Mouse (Mus musculus) midbrain, embryonic 16.5 days (tissue): ENCODE measurements around the gene Metap2. TPM values are rescaled to one million over a fixed set of nuclear protein-coding genes. Genes with fewer than 3 reads are reported as not detected.
A peak's percentile ranks its signal among the peaks of the same experiment; 100 is the strongest.

Experiments
- ATAC-seq: fragments of 200-750 bp; cut with Nextera tagmentation; 2 replicates; pipeline ENCODE4 v1.8.0; 2017; ENCODE audit warnings: moderate TSS enrichment
- H3K27ac ChIP-seq: fragments of 300-500 bp; sonication (generic); 2 replicates; pipeline ENCODE4 v1.5.1; 2014; ENCODE audit warnings: mild to moderate bottlenecking, low read length, mixed read lengths
- H3K27me3 ChIP-seq: fragments of 300-500 bp; sonication (generic); 2 replicates; pipeline ENCODE4 v1.6.1; 2014; ENCODE audit warnings: low read depth, low read length, mixed read lengths; ENCODE audit not compliant: control insufficient read depth, insufficient read depth
- H3K36me3 ChIP-seq: fragments of 300-500 bp; sonication (generic); 2 replicates; pipeline ENCODE4 v1.6.1; 2014; ENCODE audit warnings: mild to moderate bottlenecking, low read length, moderate library complexity, mixed read lengths; ENCODE audit not compliant: control insufficient read depth, insufficient read depth
- H3K4me1 ChIP-seq: fragments of 300-500 bp; sonication (generic); 2 replicates; pipeline ENCODE4 v1.6.1; 2014; ENCODE audit warnings: mild to moderate bottlenecking, low read length, mixed read lengths; ENCODE audit not compliant: control insufficient read depth, insufficient read depth
- H3K4me2 ChIP-seq: fragments of 300-500 bp; sonication (generic); 2 replicates; pipeline ENCODE4 v1.6.1; 2014; ENCODE audit warnings: mild to moderate bottlenecking, low read length, mixed read lengths
- H3K4me3 ChIP-seq: fragments of 300-500 bp; sonication (generic); 2 replicates; pipeline ENCODE4 v1.5.1; 2014; ENCODE audit warnings: low read depth, mild to moderate bottlenecking, low read length, moderate library complexity, mixed read lengths
- H3K9ac ChIP-seq: fragments of 300-500 bp; sonication (generic); 2 replicates; pipeline ENCODE4 v1.6.1; 2014; ENCODE audit warnings: low read depth, low read length, mixed read lengths
- H3K9me3 ChIP-seq: fragments of 300-500 bp; sonication (generic); replicated peaks from 2 replicates; pipeline ENCODE4 v1.6.1; 2014; ENCODE audit warnings: mild to moderate bottlenecking, low read length, mixed read lengths; ENCODE audit not compliant: control insufficient read depth, poor library complexity, severe bottlenecking
- WGBS: fragments of 180-500 bp; shearing (Covaris S2); extraction: QIAGEN DNeasy Blood & Tissue Kit; methylation state at CpG from one replicate; pipeline ENCODE4 v1.1.7; 2014; 5-methylcytosine and 5-hydroxymethylcytosine counted together
- polyA plus RNA-seq: library from polyadenylated mRNA; unstranded; fragments of >200 nt; fragmentation: Nextera tagmentation; extraction: Ambion mirVana; gene quantifications from 2 replicates; pipeline ENCODE4 v1.2.1, GENCODE M21; 2015

The Metap2 gene
- polyA plus RNA-seq, 1 experiment from 2014 or later: 156 TPM

DNA sequence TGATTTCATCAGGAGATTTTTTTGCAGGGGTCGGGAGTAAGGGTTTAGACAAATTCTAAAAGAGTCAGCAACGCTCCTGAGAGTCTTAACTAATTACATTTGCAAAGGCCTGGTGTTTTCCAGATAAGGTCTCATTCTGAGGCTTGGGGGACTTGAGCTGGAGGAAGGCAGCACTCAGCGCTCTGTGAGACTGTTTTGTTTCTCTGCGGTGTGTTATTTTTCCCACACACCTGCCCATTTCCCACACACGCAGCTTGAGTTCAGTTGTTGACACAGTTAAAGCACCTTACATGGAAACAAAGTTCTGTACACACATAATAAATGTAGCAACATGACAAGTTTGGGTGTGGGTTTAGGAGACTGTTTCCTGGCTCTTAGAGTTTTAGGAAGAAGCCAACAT lies 35.1 kb upstream of the Metap2 start:
- H3K36me3 ChIP-seq: no peaks in the 10 kb centered on the region
- no peaks in the 10 kb centered on the region for H3K27me3 ChIP-seq

DNA sequence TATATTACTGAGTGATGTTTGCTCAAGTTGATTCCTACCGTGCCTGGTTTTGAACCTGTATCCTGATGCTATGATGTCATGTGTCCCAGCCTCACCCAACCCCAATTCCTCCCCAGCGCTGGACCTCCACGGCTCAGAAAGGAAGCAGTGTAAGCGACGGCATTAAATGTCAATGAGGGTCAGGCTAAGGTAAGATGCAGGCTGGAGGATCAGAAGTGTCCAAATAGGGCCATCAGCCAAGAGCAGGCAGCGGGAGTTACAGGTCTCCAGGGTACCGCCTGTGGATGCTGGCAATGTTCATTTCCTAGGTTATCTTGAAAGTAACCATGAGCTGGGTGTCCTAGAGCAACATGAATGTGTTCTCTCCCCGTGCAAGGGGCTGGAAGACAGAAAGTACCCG lies 34.5 kb upstream of the Metap2 start:
- no peak for ATAC-seq
- Histone ChIP-seq H3K9me3 (0 out of 2 replicates have a peak, but pooled peaks cover 2% of the 10 kb centered on the region), H3K4me1 (peaks cover 3% of the 10 kb centered on the region; the same call in 1 of the 2 replicates), H3K27me3 (no peaks in the 10 kb centered on the region), H3K27ac (no peak overlapping the region), H3K4me2 (no peak overlapping the region), H3K9ac (no peak overlapping the region), H3K4me3 (no peak overlapping the region), H3K36me3 (no peaks in the 10 kb centered on the region)
- WGBS: 86% methylated on average over 9 of the region's 9 CpGs

More for the DNA sequence above, 35.1 kb upstream of the Metap2 start:
- Histone ChIP-seq H3K9ac (no peak overlapping the region), H3K4me2 (no peak overlapping the region), H3K9me3 (0 out of 2 replicates have a peak, but pooled peaks cover 2% of the 10 kb centered on the region), H3K27ac (no peak overlapping the region), H3K4me1 (peaks cover 3% of the 10 kb centered on the region; the same call in 1 of the 2 replicates), H3K4me3 (no peak overlapping the region)
- 79% methylated on average over 5 of the region's 5 CpGs for WGBS
- no peak for ATAC-seq

DNA sequence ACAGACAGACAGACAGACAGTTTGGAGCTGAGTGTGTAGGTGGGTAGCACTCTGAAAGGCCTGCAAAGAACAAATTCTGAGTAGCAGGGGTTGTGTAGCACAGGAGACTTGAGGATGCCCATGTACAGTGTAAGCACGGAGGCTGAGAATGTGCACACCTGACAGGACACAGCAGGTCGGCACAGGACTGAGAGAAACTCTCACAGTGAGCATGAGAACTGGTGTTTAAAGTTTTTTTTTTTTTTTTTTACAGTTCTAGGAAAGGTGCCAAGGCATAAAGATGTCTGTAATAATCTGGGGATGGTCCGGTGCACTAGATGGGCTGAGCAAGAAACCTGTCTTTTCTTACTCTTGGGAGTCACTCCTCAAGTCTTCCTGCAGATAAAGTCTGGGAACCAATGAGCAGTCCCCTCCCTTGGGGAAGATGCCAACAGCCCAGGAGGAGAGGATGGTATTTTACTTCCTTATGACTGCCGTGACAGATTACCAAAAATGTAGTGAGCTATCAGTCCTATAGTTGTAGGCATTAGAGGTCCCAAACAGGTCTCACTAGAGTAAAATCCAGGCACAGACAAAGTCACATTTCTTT lies 33.4 kb upstream of the Metap2 start:
- Histone ChIP-seq H3K27me3 (no peaks in the 10 kb centered on the region), H3K36me3 (no peaks in the 10 kb centered on the region), H3K27ac (no peak overlapping the region), H3K9ac (no peak overlapping the region), H3K9me3 (0 out of 2 replicates have a peak, but pooled peaks cover 2% of the 10 kb centered on the region), H3K4me3 (no peak overlapping the region), H3K4me2 (no peak overlapping the region), H3K4me1 (peaks cover 3% of the 10 kb centered on the region; the same call in 1 of the 2 replicates)
- WGBS: 85% methylated on average over 4 of the region's 4 CpGs
- ATAC-seq: no peak

DNA sequence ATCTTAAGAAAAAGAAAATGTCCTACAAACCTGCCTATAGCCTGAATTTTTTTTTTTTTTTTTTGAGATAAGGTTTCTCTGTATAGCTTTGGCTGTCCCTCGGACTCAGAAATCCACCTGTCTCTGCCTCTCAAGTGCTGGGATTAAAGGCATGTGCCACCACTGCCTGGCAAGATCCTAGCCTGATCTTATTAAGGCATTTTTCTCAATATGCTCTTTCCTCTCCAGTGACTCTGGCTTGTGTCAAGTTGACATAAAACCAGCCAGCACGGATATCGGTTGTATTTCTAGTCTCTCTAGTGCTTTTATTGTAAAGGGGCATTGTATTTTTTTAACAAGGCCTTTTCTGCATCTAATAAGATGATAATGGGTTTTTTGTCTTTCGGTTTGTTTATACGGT lies 27.8 kb upstream of the Metap2 start:
- no peak overlapping the region for H3K4me2 ChIP-seq
- H3K27me3 ChIP-seq: no peaks in the 10 kb centered on the region
- H3K4me1 ChIP-seq: no peaks in the 10 kb centered on the region
- ATAC-seq: no peak
- no peak overlapping the region for H3K9ac ChIP-seq
- no peaks in the 10 kb centered on the region for H3K36me3 ChIP-seq
- H3K27ac ChIP-seq: no peak overlapping the region
- 77% methylated on average over 5 of the region's 5 CpGs for WGBS
- H3K9me3 ChIP-seq: 0 out of 2 replicates have a peak, but pooled peaks cover 2% of the 10 kb centered on the region
- no peak overlapping the region for H3K4me3 ChIP-seq

DNA sequence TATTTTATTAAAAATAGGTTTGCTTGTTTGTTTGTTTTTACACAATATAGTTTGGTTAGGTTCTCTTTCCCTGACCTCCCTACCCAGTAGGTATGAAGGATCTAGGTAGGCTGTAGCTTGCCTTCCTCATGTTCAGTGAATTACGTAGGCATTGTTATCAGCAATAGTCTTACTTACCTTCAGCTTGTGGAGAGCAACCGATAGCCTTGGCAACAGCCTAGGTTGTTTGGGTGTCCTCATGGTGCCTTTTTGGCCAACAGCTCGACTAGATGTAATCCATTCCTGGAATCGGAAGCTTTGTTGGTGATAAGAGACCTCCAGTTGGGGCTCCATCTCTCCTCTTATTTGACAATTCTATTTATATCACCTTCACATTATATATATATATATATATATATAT lies 24.3 kb upstream of the Metap2 start:
- H3K9me3 ChIP-seq: no peaks in the 10 kb centered on the region
- no peaks in the 10 kb centered on the region for H3K27me3 ChIP-seq
- H3K4me1 ChIP-seq: peaks cover 5% of the 10 kb centered on the region; the same call in 1 of the 2 replicates
- H3K4me2 ChIP-seq: no peak overlapping the region
- no peak for ATAC-seq
- 96% methylated on average over 4 of the region's 4 CpGs for WGBS
- no peaks in the 10 kb centered on the region for H3K36me3 ChIP-seq
- H3K4me3 ChIP-seq: no peak overlapping the region
- H3K27ac ChIP-seq: no peak overlapping the region
- no peak overlapping the region for H3K9ac ChIP-seq

DNA sequence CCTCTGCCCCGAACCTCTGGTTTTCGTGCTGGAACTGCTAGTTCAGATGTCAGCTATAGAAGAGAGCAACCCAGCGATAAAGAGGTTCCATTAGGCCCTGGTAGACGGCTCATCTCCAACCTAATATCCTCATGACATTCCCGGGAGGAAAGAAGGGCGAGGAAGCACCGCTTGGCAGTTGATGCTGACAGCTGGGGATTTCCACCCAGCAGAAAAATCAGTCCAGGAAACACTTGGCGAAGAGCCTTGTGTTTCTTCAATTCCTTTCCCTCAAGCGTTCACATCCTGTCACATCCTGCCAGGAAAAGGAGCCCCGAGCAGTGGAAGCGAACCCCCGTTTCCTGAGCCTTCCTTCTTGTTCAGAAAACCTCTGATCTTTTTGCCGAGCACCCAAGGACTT lies 22.3 kb upstream of the Metap2 start:
- Histone ChIP-seq H3K9me3 (no peaks in the 10 kb centered on the region), H3K4me2 (no peak overlapping the region), H3K27me3 (no peaks in the 10 kb centered on the region), H3K27ac (peak overlapping the region; percentile 17; the same call in 1 of the 2 replicates), H3K9ac (no peak overlapping the region), H3K4me1 (peaks cover 12% of the 10 kb centered on the region; the same call in 1 of the 2 replicates), H3K4me3 (no peak overlapping the region), H3K36me3 (no peaks in the 10 kb centered on the region)
- no peak for ATAC-seq
- WGBS: 74% methylated on average over 13 of the region's 13 CpGs

DNA sequence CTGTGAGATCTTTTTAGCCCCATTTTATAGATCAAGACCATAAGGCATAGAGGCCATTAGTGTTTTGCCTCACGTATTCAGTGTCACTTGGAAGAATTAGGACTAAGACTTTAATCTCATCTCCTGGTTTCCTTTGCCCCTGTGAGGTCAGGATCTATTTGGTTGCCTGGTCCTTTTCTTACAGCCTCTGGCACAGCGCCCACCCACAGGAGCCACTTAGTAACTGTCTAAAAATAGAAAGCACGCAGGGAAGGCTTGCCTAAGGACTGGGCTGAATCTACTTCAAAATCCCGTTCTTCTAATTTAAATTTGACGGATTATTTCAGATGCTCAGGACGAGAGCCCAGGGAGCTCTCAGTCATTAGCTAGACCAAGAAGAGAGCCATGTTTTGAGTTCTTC lies 21.8 kb upstream of the Metap2 start:
- no peak overlapping the region for H3K4me2 ChIP-seq
- WGBS: 41% methylated on average over 6 of the region's 6 CpGs

DNA sequence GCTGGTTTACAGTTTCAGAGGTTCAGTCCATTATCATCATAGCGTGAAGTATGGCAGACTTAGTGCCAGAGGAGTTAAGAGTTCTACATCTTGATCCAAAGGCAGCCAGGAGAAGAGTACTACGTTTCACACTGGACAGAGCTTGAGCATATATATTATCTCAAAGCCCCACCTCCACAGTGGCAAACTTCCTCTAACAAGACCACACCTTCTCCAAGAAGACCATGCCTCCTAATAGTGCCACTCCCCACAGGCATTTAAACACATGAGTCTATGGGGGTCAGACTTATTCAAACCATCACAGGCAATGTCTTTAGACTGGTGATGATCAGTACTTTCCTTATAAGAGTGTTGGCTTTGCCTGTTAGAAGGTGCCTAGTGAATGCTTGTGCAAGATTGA lies 21.2 kb upstream of the Metap2 start:
- no peak for ATAC-seq
- Histone ChIP-seq H3K4me2 (no peak overlapping the region), H3K36me3 (no peaks in the 10 kb centered on the region), H3K4me1 (peaks cover 12% of the 10 kb centered on the region; the same call in 1 of the 2 replicates), H3K4me3 (no peak overlapping the region), H3K9me3 (no peaks in the 10 kb centered on the region), H3K9ac (no peak overlapping the region), H3K27me3 (no peaks in the 10 kb centered on the region), H3K27ac (no peak overlapping the region)
- 86% methylated on average over 2 of the region's 2 CpGs for WGBS

More for the DNA sequence above, 21.8 kb upstream of the Metap2 start:
- Histone ChIP-seq H3K9ac (no peak overlapping the region), H3K9me3 (no peaks in the 10 kb centered on the region), H3K4me1 (peaks cover 12% of the 10 kb centered on the region; the same call in 1 of the 2 replicates), H3K27ac (peak overlapping the region; percentile 17; the same call in 1 of the 2 replicates), H3K27me3 (no peaks in the 10 kb centered on the region), H3K36me3 (no peaks in the 10 kb centered on the region), H3K4me3 (no peak overlapping the region)
- no peak for ATAC-seq

DNA sequence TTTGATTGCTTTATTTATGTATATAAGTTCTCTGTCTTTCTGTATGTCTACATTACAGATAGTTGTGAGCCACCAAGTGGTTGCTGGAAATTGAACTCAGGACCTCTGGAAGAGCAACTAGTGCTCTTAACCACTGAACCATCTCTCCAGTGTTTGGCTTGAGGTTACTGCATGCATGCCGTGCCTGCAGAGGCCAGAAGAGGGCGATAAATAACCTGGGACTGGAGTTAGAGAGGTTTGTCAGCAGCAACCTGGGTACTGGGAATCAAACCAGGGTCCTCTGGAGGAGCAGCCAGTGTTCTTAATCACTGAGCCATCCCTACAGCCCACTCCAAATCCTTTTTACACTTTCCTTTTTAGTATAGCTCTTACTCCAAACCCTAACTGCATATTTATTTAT lies 19.9 kb upstream of the Metap2 start:
- H3K27me3 ChIP-seq: no peaks in the 10 kb centered on the region
- H3K4me3 ChIP-seq: no peak overlapping the region
- ATAC-seq: no peak
- H3K4me1 ChIP-seq: peaks cover 12% of the 10 kb centered on the region; the same call in 1 of the 2 replicates
- no peak overlapping the region for H3K4me2 ChIP-seq
- 86% methylated on average over 2 of the region's 2 CpGs for WGBS
- no peaks in the 10 kb centered on the region for H3K36me3 ChIP-seq
- no peaks in the 10 kb centered on the region for H3K9me3 ChIP-seq
- no peak overlapping the region for H3K9ac ChIP-seq
- H3K27ac ChIP-seq: no peak overlapping the region
